In genomic region chr10:75694567-75694966, GRCm38 (mm10) we compare ENCODE assay signal across 15 mouse cellular contexts.
"Had no signal": no experiment of that assay in that cellular context is flagged by ENCODE, and none has a peak within 500 bp of the region (broad histone marks: within the 10 kb centered on the region; RNA-seq: fewer than 3 reads in every experiment).

No protein-coding gene starts in this region.

- H3K9ac ChIP-seq: limb, embryonic 13.5 days; lung, embryonic 14.5 days; midbrain, embryonic 12.5 days; neural tube, embryonic 15.5 days had no signal

- H3K9me3 ChIP-seq: limb, embryonic 13.5 days; midbrain, embryonic 12.5 days; neural tube, embryonic 15.5 days had no signal

- H3K27ac ChIP-seq: limb, embryonic 13.5 days; midbrain, embryonic 12.5 days; neural tube, embryonic 15.5 days had no signal

- DNase-seq: kidney, adult 11 months; kidney, postnatal 36 days; layer of hippocampus, adult 9-11 months; layer of hippocampus, postnatal 36 days; left cerebral cortex, postnatal 4 days; lung, embryonic 14.5 days; lung, postnatal 10 days; lung, postnatal 4 days; right cerebral cortex, adult 18-20 months; right cerebral cortex, postnatal 25 days; thymus, postnatal 36 days had no signal

- H3K4me1 ChIP-seq: limb, embryonic 13.5 days; midbrain, embryonic 12.5 days; neural tube, embryonic 15.5 days had no signal

- H3K4me3 ChIP-seq: limb, embryonic 13.5 days; midbrain, embryonic 12.5 days; myocyte; neural tube, embryonic 15.5 days had no signal

- H3K27me3 ChIP-seq: limb, embryonic 13.5 days; midbrain, embryonic 12.5 days; neural tube, embryonic 15.5 days had no signal

- H3K4me2 ChIP-seq: limb, embryonic 13.5 days; lung, embryonic 14.5 days; midbrain, embryonic 12.5 days; neural tube, embryonic 15.5 days had no signal
